Mouse (Mus musculus): ENCODE measurements around the gene Usp32. TPM values are rescaled to one million over a fixed set of nuclear protein-coding genes. Genes with fewer than 3 reads are reported as not detected.
A peak's percentile ranks its signal among the peaks of the same experiment; 100 is the strongest.

Usp32 gene
- polyA plus RNA-seq, 1 experiment from 2014 or later, result 4.5 TPM

- Histone ChIP-seq H3K27ac (ENCODE audit: low read length) (no peak overlapping the region), H3K4me1 (ENCODE audit: insufficient read depth, low read depth, low read length) (peaks cover 3% of the 10 kb centered on the region; the same call in 1 of the 2 replicates), H3K4me2 (replicated peaks; ENCODE audit: low read depth, low read length) (no peak overlapping the region), H3K4me3 (ENCODE audit: low read depth, low read length) (no peak overlapping the region), H3K36me3 (ENCODE audit: insufficient read depth, low read length) (no peaks in the 10 kb centered on the region), H3K9ac (replicated peaks; ENCODE audit: low read depth) (no peak overlapping the region), H3K9me3 (ENCODE audit: low read length) (no peaks in the 10 kb centered on the region), H3K27me3 (replicated peaks; ENCODE audit: insufficient read depth, low read length) (peaks cover 3% of the 10 kb centered on the region; the same call in 1 of the 2 replicates)
- ATAC-seq (no peak), DNase-seq (ENCODE audit: low spot score) (no peak)
- TF ChIP-seq CTCF (IDR thresholded peaks at IDR 0.05) (no peak), EP300 (IDR thresholded peaks at IDR 0.05) (no peak)
- WGBS, result 56% methylated on average over 6 of the region's 6 CpGs
Measured at GRCm38 (mm10) chr11:84960780-84961179, 179.2 kb downstream of the Usp32 start.

DNA sequence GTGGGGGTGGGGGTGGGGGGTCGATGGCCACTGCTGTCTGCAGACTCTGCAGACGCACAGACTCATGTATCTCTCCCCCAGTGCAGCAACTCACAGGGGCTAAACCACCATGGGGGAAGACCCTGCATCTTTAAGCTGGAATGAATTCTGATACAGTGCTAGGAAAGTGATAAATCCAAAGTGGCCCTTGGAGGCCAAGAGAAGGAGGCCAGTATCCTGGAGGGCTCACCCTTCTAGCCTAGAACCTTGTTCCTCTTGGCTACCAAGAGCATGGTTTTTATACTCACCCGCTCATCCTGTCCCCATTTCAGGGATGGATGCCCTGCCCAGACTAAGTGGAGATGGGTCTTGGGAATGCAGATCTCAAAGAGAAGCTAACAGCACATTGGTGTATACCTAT lies 179.7 kb downstream of the Usp32 start:
- DNase-seq (ENCODE audit: low spot score) (no peak), ATAC-seq (no peak)
- Histone ChIP-seq H3K9me3 (ENCODE audit: low read length) (no peaks in the 10 kb centered on the region), H3K27me3 (replicated peaks; ENCODE audit: insufficient read depth, low read length) (peaks cover 3% of the 10 kb centered on the region; the same call in 1 of the 2 replicates), H3K9ac (replicated peaks; ENCODE audit: low read depth) (no peak overlapping the region), H3K4me3 (ENCODE audit: low read depth, low read length) (no peak overlapping the region), H3K36me3 (ENCODE audit: insufficient read depth, low read length) (no peaks in the 10 kb centered on the region), H3K4me2 (replicated peaks; ENCODE audit: low read depth, low read length) (no peak overlapping the region), H3K4me1 (ENCODE audit: insufficient read depth, low read depth, low read length) (peaks cover 3% of the 10 kb centered on the region; the same call in 1 of the 2 replicates), H3K27ac (ENCODE audit: low read length) (no peak overlapping the region; the same call in 1 of the 2 replicates)
- WGBS, result 36% methylated on average over 3 of the region's 3 CpGs
- TF ChIP-seq CTCF (IDR thresholded peaks at IDR 0.05), result no peak
- no peak for TF ChIP-seq EP300 (IDR thresholded peaks at IDR 0.05)

GRCm38 (mm10) chr11:84959701-84960181 lies 180.2 kb downstream of the Usp32 start:
- H3K27ac ChIP-seq (ENCODE audit: low read length), result peak overlapping the region; percentile 35; the same call in 1 of the 2 replicates
- TF ChIP-seq EP300 (IDR thresholded peaks at IDR 0.05) (0 out of 2 replicates have a peak, but pooled peaks have one; percentile 24), CTCF (IDR thresholded peaks at IDR 0.05) (no peak)
- H3K36me3 ChIP-seq (ENCODE audit: insufficient read depth, low read length), result no peaks in the 10 kb centered on the region
- 0 out of 2 replicates have a peak overlapping the region, but pooled peaks have one; percentile 17 for H3K4me2 ChIP-seq (replicated peaks; ENCODE audit: low read depth, low read length)
- peaks cover 3% of the 10 kb centered on the region; the same call in 1 of the 2 replicates for H3K4me1 ChIP-seq (ENCODE audit: insufficient read depth, low read depth, low read length)
- peak; percentile 69 for ATAC-seq
- no peaks in the 10 kb centered on the region for H3K9me3 ChIP-seq (ENCODE audit: low read length)
- H3K27me3 ChIP-seq (replicated peaks; ENCODE audit: insufficient read depth, low read length), result peaks cover 3% of the 10 kb centered on the region; the same call in 1 of the 2 replicates
- DNase-seq (ENCODE audit: low spot score), result peak; percentile 53
- H3K4me3 ChIP-seq (ENCODE audit: low read depth, low read length), result no peak overlapping the region
- WGBS, result 4% methylated on average over 9 of the region's 9 CpGs
- no peak overlapping the region for H3K9ac ChIP-seq (replicated peaks; ENCODE audit: low read depth)

- Histone ChIP-seq H3K9ac (replicated peaks; ENCODE audit: low read depth) (no peak overlapping the region), H3K9me3 (ENCODE audit: low read length) (no peaks in the 10 kb centered on the region), H3K4me2 (replicated peaks; ENCODE audit: low read depth, low read length) (0 out of 2 replicates have a peak overlapping the region, but pooled peaks have one; percentile 17), H3K4me1 (ENCODE audit: insufficient read depth, low read depth, low read length) (peaks cover 3% of the 10 kb centered on the region; the same call in 1 of the 2 replicates), H3K27ac (ENCODE audit: low read length) (no peak overlapping the region), H3K27me3 (replicated peaks; ENCODE audit: insufficient read depth, low read length) (peaks cover 3% of the 10 kb centered on the region; the same call in 1 of the 2 replicates), H3K4me3 (ENCODE audit: low read depth, low read length) (no peak overlapping the region; the same call in 1 of the 2 replicates), H3K36me3 (ENCODE audit: insufficient read depth, low read length) (no peaks in the 10 kb centered on the region)
- 43% methylated on average over 5 of the region's 5 CpGs for WGBS
- no peak for ATAC-seq
- DNase-seq (ENCODE audit: low spot score), result no peak
- TF ChIP-seq CTCF (IDR thresholded peaks at IDR 0.05) (no peak), EP300 (IDR thresholded peaks at IDR 0.05) (no peak)
Measured at GRCm38 (mm10) chr11:84959181-84959580, 180.8 kb downstream of the Usp32 start.

- no peak overlapping the region for H3K9ac ChIP-seq (replicated peaks; ENCODE audit: low read depth)
- ATAC-seq (no peak), DNase-seq (ENCODE audit: low spot score) (no peak)
- H3K9me3 ChIP-seq (ENCODE audit: low read length), result no peaks in the 10 kb centered on the region
- H3K36me3 ChIP-seq (ENCODE audit: insufficient read depth, low read length), result no peaks in the 10 kb centered on the region
- peaks cover 3% of the 10 kb centered on the region; the same call in 1 of the 2 replicates for H3K27me3 ChIP-seq (replicated peaks; ENCODE audit: insufficient read depth, low read length)
- TF ChIP-seq CTCF (IDR thresholded peaks at IDR 0.05) (no peak), EP300 (IDR thresholded peaks at IDR 0.05) (no peak)
- peak overlapping the region; percentile 35 for H3K4me2 ChIP-seq (replicated peaks; ENCODE audit: low read depth, low read length)
- WGBS, result 7% methylated on average over 11 of the region's 11 CpGs
- peaks cover 3% of the 10 kb centered on the region; the same call in 1 of the 2 replicates for H3K4me1 ChIP-seq (ENCODE audit: insufficient read depth, low read depth, low read length)
- no peak overlapping the region for H3K27ac ChIP-seq (ENCODE audit: low read length)
- H3K4me3 ChIP-seq (ENCODE audit: low read depth, low read length), result peak overlapping the region; percentile 27; the same call in 1 of the 2 replicates
Measured at GRCm38 (mm10) chr11:84958271-84958630, 181.7 kb downstream of the Usp32 start.

DNA sequence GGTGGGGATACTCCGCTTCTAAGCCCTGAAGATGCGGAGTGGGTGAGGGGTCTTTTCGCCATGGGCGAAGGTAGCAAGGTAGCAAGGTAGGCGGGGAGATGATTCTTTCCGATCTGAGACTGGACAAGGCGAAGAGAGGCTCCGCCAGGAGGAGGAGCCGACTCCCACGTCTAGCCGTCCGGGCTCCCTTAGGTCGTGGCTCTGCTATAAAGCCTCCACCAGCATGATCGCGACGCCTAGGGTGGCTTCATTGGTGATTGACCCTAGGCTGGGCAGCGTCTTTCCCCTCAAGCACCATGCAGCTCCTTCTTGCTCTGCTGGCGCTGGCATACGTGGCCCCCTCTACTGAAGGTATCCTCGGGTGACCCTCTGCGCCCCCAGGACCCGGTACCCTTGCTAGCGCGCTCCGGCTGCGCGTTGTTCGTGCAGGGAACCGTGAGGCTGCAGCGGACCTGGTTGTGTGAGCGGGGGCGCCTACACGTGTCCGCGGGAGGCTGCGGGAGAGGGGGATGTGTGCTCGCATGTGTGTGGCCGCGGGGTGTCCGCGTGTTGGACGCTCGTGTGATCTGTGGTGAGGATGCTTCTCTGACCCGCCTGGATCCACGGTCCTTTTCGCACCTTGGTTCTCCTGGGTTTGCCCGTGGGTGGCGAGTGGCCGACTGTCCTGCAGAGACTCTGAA lies 182.2 kb downstream of the Usp32 start, which contains the start of gene Car4:
Car4 (plus strand) TSS at position 196 of the 680 bp plus-strand sequence.
- DNase-seq (ENCODE audit: low spot score) (no peak), ATAC-seq (no peak; the same call in 1 of the 2 replicates)
- Histone ChIP-seq H3K4me3 (ENCODE audit: low read depth, low read length) (peak within 1 kb of the TSS; percentile 27), H3K9ac (replicated peaks; ENCODE audit: low read depth) (no peak within 1 kb of the TSS), H3K4me1 (ENCODE audit: insufficient read depth, low read depth, low read length) (peaks cover 3% of the 10 kb centered on the region; the same call in 1 of the 2 replicates), H3K27ac (ENCODE audit: low read length) (no peak within 1 kb of the TSS), H3K27me3 (replicated peaks; ENCODE audit: insufficient read depth, low read length) (peaks cover 3% of the 10 kb centered on the region; the same call in 1 of the 2 replicates), H3K4me2 (replicated peaks; ENCODE audit: low read depth, low read length) (peak within 1 kb of the TSS; percentile 35), H3K9me3 (ENCODE audit: low read length) (no peaks in the 10 kb centered on the region), H3K36me3 (ENCODE audit: insufficient read depth, low read length) (no peaks in the 10 kb centered on the region)
- 4% methylated on average over 48 of the region's 49 CpGs for WGBS
- TF ChIP-seq CTCF (IDR thresholded peaks at IDR 0.05) (0 out of 2 replicates have a peak, but pooled peaks have one; percentile 2), EP300 (IDR thresholded peaks at IDR 0.05) (no peak)
